In genomic region chr2:166560826-166561225, GRCm38 (mm10) we compare ENCODE assay signal across 29 mouse cellular contexts.
DNase-seq lines count a peak whose midpoint lies in the region; ATAC-seq lines count a peak whose summit lies in the region.
"Had no signal": no experiment of that assay in that cellular context is flagged by ENCODE, and none has a peak within 500 bp of the region (broad histone marks: within the 10 kb centered on the region; RNA-seq: fewer than 3 reads in every experiment).

No protein-coding gene starts in this region.

- no peaks in the 10 kb centered on the region for H3K9me3 ChIP-seq in forebrain, embryonic 10.5 days
- no peaks in the 10 kb centered on the region for H3K9me3 ChIP-seq in forebrain, embryonic 13.5 days (replicated peaks)
- no peaks in the 10 kb centered on the region for H3K9me3 ChIP-seq in kidney, embryonic 14.5 days (ENCODE audit: control insufficient read depth, low read length)
- no peaks in the 10 kb centered on the region for H3K9me3 ChIP-seq in embryonic facial prominence, embryonic 10.5 days
- H3K9me3 ChIP-seq in limb, embryonic 10.5 days (replicated peaks): no peaks in the 10 kb centered on the region
- H3K9me3 ChIP-seq: forebrain, embryonic 12.5 days; limb, embryonic 15.5 days; liver, embryonic 13.5 days; neural tube, embryonic 12.5 days had no signal

- peaks cover 6% of the 10 kb centered on the region for H3K36me3 ChIP-seq in forebrain, embryonic 10.5 days (replicated peaks)
- H3K36me3 ChIP-seq in forebrain, embryonic 13.5 days (ENCODE audit: poor library complexity, severe bottlenecking): 0 out of 2 replicates have a peak, but pooled peaks cover 5% of the 10 kb centered on the region
- no peaks in the 10 kb centered on the region for H3K36me3 ChIP-seq in kidney, embryonic 14.5 days (ENCODE audit: control insufficient read depth, insufficient read depth, low read length)
- peaks cover 6% of the 10 kb centered on the region for H3K36me3 ChIP-seq in embryonic facial prominence, embryonic 10.5 days (replicated peaks)
- H3K36me3 ChIP-seq in limb, embryonic 10.5 days: no peaks in the 10 kb centered on the region
- H3K36me3 ChIP-seq: limb, embryonic 15.5 days had no signal

- H3K9ac ChIP-seq in forebrain, embryonic 13.5 days: no peak overlapping the region
- no peak overlapping the region for H3K9ac ChIP-seq in kidney, embryonic 14.5 days (ENCODE audit: low read depth, low read length)
- H3K9ac ChIP-seq: forebrain, embryonic 12.5 days; hindbrain, embryonic 14.5 days; limb, embryonic 15.5 days; liver, embryonic 13.5 days; neural tube, embryonic 12.5 days had no signal

- H3K4me1 ChIP-seq in forebrain, embryonic 10.5 days: peaks cover 65% of the 10 kb centered on the region
- peaks cover 24% of the 10 kb centered on the region for H3K4me1 ChIP-seq in forebrain, embryonic 13.5 days
- peaks cover 3% of the 10 kb centered on the region; the same call in 1 of the 2 replicates for H3K4me1 ChIP-seq in kidney, embryonic 14.5 days (ENCODE audit: control insufficient read depth, insufficient read depth, low read length)
- H3K4me1 ChIP-seq in embryonic facial prominence, embryonic 10.5 days: peaks cover 72% of the 10 kb centered on the region
- peaks cover 69% of the 10 kb centered on the region for H3K4me1 ChIP-seq in limb, embryonic 10.5 days

- no peak overlapping the region for H3K4me2 ChIP-seq in forebrain, embryonic 13.5 days
- no peak overlapping the region for H3K4me2 ChIP-seq in kidney, embryonic 14.5 days (replicated peaks; ENCODE audit: low read depth, low read length)
- H3K4me2 ChIP-seq: forebrain, embryonic 12.5 days; hindbrain, embryonic 14.5 days; limb, embryonic 15.5 days; liver, embryonic 13.5 days; neural tube, embryonic 12.5 days had no signal

- DNase-seq in forebrain, embryonic 10.5 days (ENCODE audit: extremely low spot score, low spot score): no peak
- peak; percentile 27 for DNase-seq in kidney, adult 18-20 months
- no peak for DNase-seq in embryonic facial prominence, embryonic 10.5 days (ENCODE audit: low spot score)
- DNase-seq in limb, embryonic 10.5 days (ENCODE audit: low spot score): no peak
- no peak for DNase-seq in spleen, postnatal 4 days (ENCODE audit: low spot score in 2 of 2)
- DNase-seq: adrenal gland, adult 2 months; adrenal gland, postnatal 36 days; cerebellum, adult 18-20 months; cerebellum, postnatal 10 days; gastrocnemius, postnatal 10 days; heart, postnatal 36 days; liver, embryonic 13.5 days; lung, adult 18-20 months; lung, postnatal 10 days; right cerebral cortex, postnatal 4 days; thymus, adult 2 months; thymus, postnatal 36 days had no signal

- peak overlapping the region; percentile 77 for H3K27ac ChIP-seq in forebrain, embryonic 10.5 days
- no peak overlapping the region for H3K27ac ChIP-seq in forebrain, embryonic 13.5 days
- no peak overlapping the region for H3K27ac ChIP-seq in kidney, embryonic 14.5 days (ENCODE audit: low read depth, low read length)
- H3K27ac ChIP-seq in embryonic facial prominence, embryonic 10.5 days (replicated peaks): peak overlapping the region; percentile 83
- peak overlapping the region; percentile 82 for H3K27ac ChIP-seq in limb, embryonic 10.5 days
- H3K27ac ChIP-seq: forebrain, embryonic 12.5 days; hindbrain, embryonic 14.5 days; liver, embryonic 13.5 days; macrophage; neural tube, embryonic 12.5 days had no signal

- WGBS in forebrain, embryonic 10.5 days: 86% methylated on average over 7 of the region's 7 CpGs
- WGBS in forebrain, embryonic 13.5 days: 91% methylated on average over 7 of the region's 7 CpGs
- WGBS in kidney, embryonic 14.5 days: 72% methylated on average over 7 of the region's 7 CpGs
- 79% methylated on average over 7 of the region's 7 CpGs for WGBS in embryonic facial prominence, embryonic 10.5 days
- WGBS in limb, embryonic 10.5 days: 83% methylated on average over 7 of the region's 7 CpGs

- H3K4me3 ChIP-seq in forebrain, embryonic 10.5 days: no peak overlapping the region
- H3K4me3 ChIP-seq in forebrain, embryonic 13.5 days: no peak overlapping the region
- H3K4me3 ChIP-seq in kidney, embryonic 14.5 days (ENCODE audit: low read length): no peak overlapping the region
- H3K4me3 ChIP-seq in embryonic facial prominence, embryonic 10.5 days: no peak overlapping the region
- no peak overlapping the region for H3K4me3 ChIP-seq in limb, embryonic 10.5 days
- H3K4me3 ChIP-seq: erythroblast, embryonic 14.5 days; forebrain, embryonic 12.5 days; limb, embryonic 15.5 days; liver, embryonic 13.5 days; myocyte; neural tube, embryonic 12.5 days had no signal

- H3K27me3 ChIP-seq in forebrain, embryonic 10.5 days (ENCODE audit: poor library complexity, severe bottlenecking): peaks cover 21% of the 10 kb centered on the region
- H3K27me3 ChIP-seq in forebrain, embryonic 13.5 days: peaks cover 10% of the 10 kb centered on the region; the same call in 1 of the 2 replicates
- no peaks in the 10 kb centered on the region for H3K27me3 ChIP-seq in kidney, embryonic 14.5 days (ENCODE audit: control insufficient read depth, insufficient read depth, low read length)
- H3K27me3 ChIP-seq in embryonic facial prominence, embryonic 10.5 days (replicated peaks; ENCODE audit: low read depth, poor library complexity, severe bottlenecking): peaks cover 12% of the 10 kb centered on the region
- no peaks in the 10 kb centered on the region for H3K27me3 ChIP-seq in limb, embryonic 10.5 days (ENCODE audit: low read depth, poor library complexity, severe bottlenecking)
- H3K27me3 ChIP-seq: CH12.LX; limb, embryonic 15.5 days; liver, embryonic 13.5 days had no signal

- ATAC-seq in forebrain, embryonic 13.5 days: no peak
- ATAC-seq in kidney, embryonic 14.5 days (ENCODE audit: low FRiP score, low TSS enrichment): no peak
- ATAC-seq in megakaryocyte progenitor cell, adult 5-6 weeks (replicated peaks; ENCODE audit: poor library complexity): no peak
- ATAC-seq: activated CD4-positive, CD25-positive, alpha-beta regulatory T cell, adult 4 months had no signal

Comparison
In these comparisons a context has a peak if more than half of its experiments do, and no peak if none do; other contexts are left out.
1. H3K27ac ChIP-seq: peak in forebrain, embryonic 10.5 days (single experiment), embryonic facial prominence, embryonic 10.5 days (single experiment) and limb, embryonic 10.5 days (single experiment); none in forebrain, embryonic 13.5 days (single experiment) and kidney, embryonic 14.5 days (single experiment).